Mouse (Mus musculus) bone marrow, adult 2 months (tissue): ENCODE data around the gene Vmn2r86.
"Not testable (repeated sequence)": the region's sequence is repeated elsewhere in the genome, so short reads cannot be mapped to it uniquely, and the experiment has no call there.

ENCODE experiments used
- CTCF ChIP-seq: fragments of 200-500 bp; IDR thresholded peaks from 2 replicates; pipeline ENCODE4 v1.5.1; 2011; ENCODE audit warnings: low read length, control low read depth; ENCODE audit not compliant: control insufficient read depth, insufficient read depth
- POLR2A ChIP-seq: fragments of 200-500 bp; IDR thresholded peaks from 2 replicates; pipeline ENCODE4 v1.6.1; 2011; ENCODE audit warnings: low read depth, mild to moderate bottlenecking, control low read depth, low read length, borderline replicate concordance; ENCODE audit not compliant: control insufficient read depth

DNA sequence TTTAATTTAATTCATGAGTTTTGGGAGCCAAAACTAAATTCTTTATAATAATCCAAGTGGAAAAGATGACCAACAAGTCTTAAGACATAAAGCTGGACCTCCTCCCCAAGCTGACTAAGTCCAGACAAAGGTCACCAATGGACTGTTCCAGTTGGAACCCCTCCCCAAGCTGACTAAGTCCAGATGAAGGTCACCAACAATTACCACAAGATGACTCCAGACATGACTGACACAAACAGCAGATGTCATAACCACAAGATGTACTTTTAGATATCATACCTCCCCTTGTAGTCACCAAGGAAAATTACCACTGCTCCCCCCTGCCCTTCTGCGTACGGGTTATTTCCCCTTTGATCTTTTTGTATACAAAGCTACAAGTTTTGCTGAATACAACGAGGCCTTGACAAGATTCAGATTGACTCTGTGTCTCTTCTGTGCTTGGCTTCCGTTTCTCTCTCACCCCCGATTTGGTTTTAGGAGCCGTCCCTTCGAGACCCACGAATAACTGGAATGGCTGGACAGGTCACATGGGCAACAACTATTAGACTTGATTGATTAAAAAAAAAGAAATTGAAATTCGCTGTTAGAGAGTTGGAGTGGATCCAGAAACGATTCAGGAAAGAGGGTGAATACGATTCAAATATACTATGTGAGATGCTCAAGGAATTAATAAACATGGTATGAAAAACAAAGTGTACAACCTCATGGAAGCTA is 21.5 kb downstream of the Vmn2r86 start:
- TF ChIP-seq CTCF, POLR2A: not testable (repeated sequence)
